Comparison of ENCODE assay signal across 8 mouse cellular contexts in the genomic region with DNA sequence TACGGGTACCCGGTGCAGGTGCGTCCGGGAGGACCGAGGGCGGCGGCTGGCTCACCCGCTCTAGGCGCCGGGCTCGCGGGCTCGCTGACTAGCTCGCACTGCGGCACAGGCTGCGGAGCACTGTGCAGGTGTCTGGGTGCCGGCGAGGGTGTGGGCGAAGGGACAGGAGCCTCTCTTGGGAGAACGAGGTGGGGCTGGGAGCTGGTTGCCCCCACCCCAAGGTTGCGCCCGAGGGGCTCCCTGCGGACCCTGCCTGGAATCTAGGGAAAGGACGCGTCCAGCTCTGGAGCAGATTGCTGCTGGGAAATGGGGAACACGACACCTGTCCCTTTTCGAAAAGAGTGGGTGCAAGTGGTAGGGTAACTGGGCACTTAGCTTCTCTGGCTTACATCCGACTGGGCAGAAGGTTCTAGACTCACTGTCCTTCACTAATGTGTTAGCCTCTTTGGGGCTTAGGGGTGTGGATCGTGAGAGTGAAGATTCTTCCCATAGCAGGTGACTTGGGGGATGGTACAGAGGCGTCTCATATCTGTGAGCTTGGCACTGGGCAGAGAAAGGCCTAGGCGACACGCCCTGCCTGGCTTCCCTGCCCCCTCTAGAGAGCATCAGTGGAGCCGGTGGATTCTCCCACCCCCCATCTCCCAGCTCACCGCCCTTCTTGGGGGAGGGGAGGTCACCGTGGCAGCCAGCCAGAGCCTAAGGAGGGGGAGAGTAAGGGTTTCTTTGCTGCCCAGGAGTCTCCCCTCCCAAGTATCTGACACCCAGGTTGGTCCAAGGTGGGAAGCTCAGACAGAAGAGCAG. TPM values are rescaled to one million over a fixed set of nuclear protein-coding genes. Genes with fewer than 3 reads are reported as not detected.
A peak's percentile ranks its signal among the peaks of the same experiment; 100 is the strongest.
DNase-seq lines count a peak whose midpoint lies in the region; ATAC-seq and TF ChIP-seq lines count a peak whose summit lies in the region.
"Had no signal": no experiment of that assay in that cellular context is flagged by ENCODE, and none has a peak within 500 bp of the region (broad histone marks: within the 10 kb centered on the region; RNA-seq: fewer than 3 reads in every experiment).

No protein-coding gene starts in this region.

- peaks cover 53% of the 10 kb centered on the region for H3K27me3 ChIP-seq in heart, embryonic 15.5 days
- peaks cover 70% of the 10 kb centered on the region for H3K27me3 ChIP-seq in limb, embryonic 10.5 days (ENCODE audit: low read depth, poor library complexity, severe bottlenecking)
- no peaks in the 10 kb centered on the region for H3K27me3 ChIP-seq in midbrain, postnatal 0 days (ENCODE audit: insufficient read depth, low read length)

- no peak for TF ChIP-seq CTCF in midbrain, postnatal 0 days (IDR thresholded peaks at IDR 0.05)

- peak; percentile 38 for ATAC-seq in heart, embryonic 15.5 days (replicated peaks; ENCODE audit: insufficient number of reproducible peaks, insufficient read depth, low FRiP score, low read depth)
- peak; percentile 17 for ATAC-seq in midbrain, postnatal 0 days (ENCODE audit: low FRiP score)

- 2% methylated on average over 34 of the region's 35 CpGs for WGBS in heart, embryonic 15.5 days
- WGBS in limb, embryonic 10.5 days = 1% methylated on average over 35 of the region's 35 CpGs
- WGBS in midbrain, postnatal 0 days = 2% methylated on average over 35 of the region's 35 CpGs

- peaks cover 23% of the 10 kb centered on the region for H3K4me1 ChIP-seq in heart, embryonic 15.5 days (replicated peaks)
- H3K4me1 ChIP-seq in limb, embryonic 10.5 days = peaks cover 39% of the 10 kb centered on the region
- H3K4me1 ChIP-seq in midbrain, postnatal 0 days (ENCODE audit: insufficient read depth, low read length) = peaks cover 22% of the 10 kb centered on the region; the same call in 1 of the 2 replicates

- peak overlapping the region; percentile 67 for H3K9ac ChIP-seq in heart, embryonic 15.5 days
- peak overlapping the region; percentile 92 for H3K9ac ChIP-seq in midbrain, postnatal 0 days (replicated peaks; ENCODE audit: low read length, poor library complexity, severe bottlenecking)

- H3K27ac ChIP-seq in heart, embryonic 15.5 days = no peak overlapping the region
- peak overlapping the region; percentile 81; the same call in 1 of the 2 replicates for H3K27ac ChIP-seq in limb, embryonic 10.5 days
- H3K27ac ChIP-seq in midbrain, postnatal 0 days (ENCODE audit: low read depth, low read length) = peak overlapping the region; percentile 88

- peak; percentile 32 for DNase-seq in ovary, postnatal 36 days (ENCODE audit: low spot score)
- no peak for DNase-seq in ovary, adult 18-20 months (ENCODE audit: low spot score)
- peak; percentile 82 for DNase-seq in cerebellum, adult 9-11 months
- peak; percentile 60 for DNase-seq in limb, embryonic 10.5 days (ENCODE audit: low spot score)
- DNase-seq in midbrain, postnatal 0 days (ENCODE audit: low spot score) = peak; percentile 54
- DNase-seq in Muller cell, postnatal 12 days (ENCODE audit: inconsistent ontology term) = no peak

- no peaks in the 10 kb centered on the region for H3K36me3 ChIP-seq in heart, embryonic 15.5 days
- no peaks in the 10 kb centered on the region for H3K36me3 ChIP-seq in limb, embryonic 10.5 days
- no peaks in the 10 kb centered on the region for H3K36me3 ChIP-seq in midbrain, postnatal 0 days (ENCODE audit: insufficient read depth, low read length)

- peak overlapping the region; percentile 97 for H3K4me2 ChIP-seq in heart, embryonic 15.5 days
- peak overlapping the region; percentile 78 for H3K4me2 ChIP-seq in midbrain, postnatal 0 days (ENCODE audit: low read depth, low read length, poor library complexity, severe bottlenecking)

- H3K9me3 ChIP-seq in heart, embryonic 15.5 days (replicated peaks) = no peaks in the 10 kb centered on the region
- H3K9me3 ChIP-seq in limb, embryonic 10.5 days (replicated peaks) = no peaks in the 10 kb centered on the region
- H3K9me3 ChIP-seq in midbrain, postnatal 0 days (ENCODE audit: low read length) = no peaks in the 10 kb centered on the region
- H3K9me3 ChIP-seq: megakaryocyte, embryonic 14.5 days had no signal

- H3K4me3 ChIP-seq in heart, embryonic 15.5 days = peak overlapping the region; percentile 75
- peak overlapping the region; percentile 72 for H3K4me3 ChIP-seq in limb, embryonic 10.5 days
- H3K4me3 ChIP-seq in midbrain, postnatal 0 days (ENCODE audit: low read depth, low read length) = peak overlapping the region; percentile 77

RNA-seq across cellular contexts. Expression of a gene that starts 1.1 kb away (rescaled TPM):
- 2.5 and 4.2 TPM in 2 replicates for polyA plus RNA-seq in heart, embryonic 15.5 days (2015; fragmentation: Nextera tagmentation; extraction: Ambion mirVana)
- 1.2 and 2.1 TPM in 2 replicates for polyA plus RNA-seq in limb, embryonic 10.5 days (2016; fragmentation: Nextera tagmentation; extraction: Ambion mirVana)
- 228 and 249 TPM in 2 replicates for total RNA-seq in midbrain, postnatal 0 days (2014; rRNA removed)
- polyA plus RNA-seq in midbrain, postnatal 0 days (2015; fragmentation: Nextera tagmentation; extraction: Ambion mirVana) = 157 and 162 TPM in 2 replicates

Comparison
In these comparisons a context has a peak if more than half of its experiments do, and no peak if none do; other contexts are left out.
1. DNase-seq: peak in ovary, postnatal 36 days (single experiment), cerebellum, adult 9-11 months (single experiment), limb, embryonic 10.5 days (single experiment) and midbrain, postnatal 0 days (single experiment); none in ovary, adult 18-20 months (single experiment) and Muller cell, postnatal 12 days (single experiment).
2. RNA of a gene that starts 1.1 kb away (polyA plus RNA-seq): 157 to 162 TPM in midbrain, postnatal 0 days; 2.5 to 4.2 TPM in heart, embryonic 15.5 days and 1.2 to 2.1 TPM in limb, embryonic 10.5 days; every median in the first group is over 10 times any median in the second.
3. Peak in every context shown above with its lines, with median percentiles within 50 percentile points of each other: H3K4me3 ChIP-seq.